Mouse (Mus musculus) telencephalon, adult 2 months (tissue): Measurements from ENCODE around the gene Fam167b.
A peak's percentile ranks its signal among the peaks of the same experiment; 100 is the strongest.

Experiments
- DNase-seq: peaks from one replicate; pipeline ENCODE4 v3.0.0-alpha.2; 2011; ENCODE audit warnings: low read depth, low spot score

The Fam167b gene

GRCm38 (mm10) chr4:129578466-129578865 is at the start of gene Fam167b:
Gene Fam167b, minus strand, starts transcription at chr4:129578549.
- no peak for DNase-seq

GRCm38 (mm10) chr4:129626035-129626434 is 47.7 kb upstream of the Fam167b start:
- DNase-seq, result no peak

- no peak for DNase-seq
Observed at GRCm38 (mm10) chr4:129625496-129625895, 47.1 kb upstream of the Fam167b start.

GRCm38 (mm10) chr4:129625029-129625370 is 46.7 kb upstream of the Fam167b start:
- peak; percentile 76 for DNase-seq

GRCm38 (mm10) chr4:129624281-129625028 is 46.1 kb upstream of the Fam167b start:
- peak; percentile 98 for DNase-seq

GRCm38 (mm10) chr4:129623681-129624091 is 45.3 kb upstream of the Fam167b start, which contains the start of gene Ccdc28b:
Gene Ccdc28b, minus strand, starts transcription at chr4:129623947.
- DNase-seq, result peak; percentile 76

GRCm38 (mm10) chr4:129622803-129623535 is 44.6 kb upstream of the Fam167b start:
- DNase-seq, result no peak

GRCm38 (mm10) chr4:129622120-129622802 is 43.9 kb upstream of the Fam167b start:
- DNase-seq, result no peak

- no peak for DNase-seq
Observed at GRCm38 (mm10) chr4:129621283-129621841, 43.0 kb upstream of the Fam167b start.

GRCm38 (mm10) chr4:129620419-129621282 is 42.3 kb upstream of the Fam167b start:
- no peak for DNase-seq

- DNase-seq, result peak; percentile 93
Observed at GRCm38 (mm10) chr4:129618786-129619691, 40.7 kb upstream of the Fam167b start, which contains the start of gene Iqcc. Gene Iqcc, minus strand, starts transcription at chr4:129619099.

- DNase-seq, result no peak
Observed at GRCm38 (mm10) chr4:129618031-129618430, 39.7 kb upstream of the Fam167b start.

GRCm38 (mm10) chr4:129617121-129617641 is 38.8 kb upstream of the Fam167b start:
- DNase-seq, result no peak

GRCm38 (mm10) chr4:129616631-129617030 is 38.3 kb upstream of the Fam167b start:
- no peak for DNase-seq

GRCm38 (mm10) chr4:129615801-129616290 is 37.5 kb upstream of the Fam167b start:
- no peak for DNase-seq

GRCm38 (mm10) chr4:129614093-129614492 is 35.7 kb upstream of the Fam167b start, which contains the start of gene Dcdc2b:
Gene Dcdc2b, minus strand, starts transcription at chr4:129614257.
- DNase-seq, result no peak

- DNase-seq, result no peak
Observed at GRCm38 (mm10) chr4:129610472-129610871, 32.1 kb upstream of the Fam167b start.

- no peak for DNase-seq
Observed at GRCm38 (mm10) chr4:129610026-129610425, 31.7 kb upstream of the Fam167b start.

GRCm38 (mm10) chr4:129609139-129609631 is 30.8 kb upstream of the Fam167b start:
- no peak for DNase-seq
